Mouse (Mus musculus): ENCODE data around the gene Scaf11. TPM values are rescaled to one million over a fixed set of nuclear protein-coding genes. Genes with fewer than 3 reads are reported as not detected.

Gene Scaf11
- polyA plus RNA-seq, 1 experiment from 2014 or later, result 84.6 TPM

- peak; percentile 73; the same call in 1 of the 2 replicates for ATAC-seq (ENCODE audit: low FRiP score, low TSS enrichment)
- no peak overlapping the region for H3K4me3 ChIP-seq (ENCODE audit: low read length)
- H3K27ac ChIP-seq (ENCODE audit: low read length), result no peak overlapping the region
- H3K36me3 ChIP-seq (ENCODE audit: insufficient read depth, low read length), result no peaks in the 10 kb centered on the region
- H3K9me3 ChIP-seq (ENCODE audit: low read length), result no peaks in the 10 kb centered on the region
- WGBS, result 29% methylated on average over 20 of the region's 20 CpGs
- no peak overlapping the region for H3K9ac ChIP-seq (replicated peaks; ENCODE audit: low read length)
- peaks cover 8% of the 10 kb centered on the region for H3K4me1 ChIP-seq (ENCODE audit: insufficient read depth, low read length)
- H3K4me2 ChIP-seq (replicated peaks; ENCODE audit: low read depth, low read length), result peak overlapping the region; percentile 36
- no peaks in the 10 kb centered on the region for H3K27me3 ChIP-seq (ENCODE audit: insufficient read depth, low read length)
Measured at GRCm38 (mm10) chr15:96488941-96489786, 28.5 kb upstream of the Scaf11 start.

- Histone ChIP-seq H3K4me2 (replicated peaks; ENCODE audit: low read depth, low read length) (no peak overlapping the region), H3K4me3 (ENCODE audit: low read length) (no peak overlapping the region), H3K27ac (ENCODE audit: low read length) (no peak overlapping the region), H3K4me1 (ENCODE audit: insufficient read depth, low read length) (peaks cover 4% of the 10 kb centered on the region), H3K9ac (replicated peaks; ENCODE audit: low read length) (no peak overlapping the region), H3K9me3 (ENCODE audit: low read length) (no peaks in the 10 kb centered on the region), H3K36me3 (ENCODE audit: insufficient read depth, low read length) (no peaks in the 10 kb centered on the region), H3K27me3 (ENCODE audit: insufficient read depth, low read length) (no peaks in the 10 kb centered on the region)
- WGBS, result 71% methylated on average over 12 of the region's 12 CpGs
- ATAC-seq (ENCODE audit: low FRiP score, low TSS enrichment), result no peak
Measured at GRCm38 (mm10) chr15:96487066-96487698, 26.5 kb upstream of the Scaf11 start.

GRCm38 (mm10) chr15:96480822-96481221, 20.2 kb upstream of the Scaf11 start:
- H3K36me3 ChIP-seq (ENCODE audit: insufficient read depth, low read length), result no peaks in the 10 kb centered on the region
- H3K4me3 ChIP-seq (ENCODE audit: low read length), result no peak overlapping the region
- H3K27me3 ChIP-seq (ENCODE audit: insufficient read depth, low read length), result no peaks in the 10 kb centered on the region
- H3K4me2 ChIP-seq (replicated peaks; ENCODE audit: low read depth, low read length), result no peak overlapping the region
- 65% methylated on average over 3 of the region's 3 CpGs for WGBS
- ATAC-seq (ENCODE audit: low FRiP score, low TSS enrichment), result no peak
- H3K9me3 ChIP-seq (ENCODE audit: low read length), result no peaks in the 10 kb centered on the region
- H3K9ac ChIP-seq (replicated peaks; ENCODE audit: low read length), result no peak overlapping the region
- H3K4me1 ChIP-seq (ENCODE audit: insufficient read depth, low read length), result no peaks in the 10 kb centered on the region
- H3K27ac ChIP-seq (ENCODE audit: low read length), result no peak overlapping the region

- 0 out of 2 replicates have a peak, but pooled peaks cover 6% of the 10 kb centered on the region for H3K4me1 ChIP-seq (ENCODE audit: insufficient read depth, low read length)
- H3K4me2 ChIP-seq (replicated peaks; ENCODE audit: low read depth, low read length), result no peak overlapping the region
- no peaks in the 10 kb centered on the region for H3K36me3 ChIP-seq (ENCODE audit: insufficient read depth, low read length)
- no peaks in the 10 kb centered on the region for H3K27me3 ChIP-seq (ENCODE audit: insufficient read depth, low read length)
- H3K4me3 ChIP-seq (ENCODE audit: low read length), result no peak overlapping the region
- no peak overlapping the region for H3K27ac ChIP-seq (ENCODE audit: low read length)
- WGBS, result 86% methylated on average over 12 of the region's 12 CpGs
- no peaks in the 10 kb centered on the region for H3K9me3 ChIP-seq (ENCODE audit: low read length)
- no peak for ATAC-seq (ENCODE audit: low FRiP score, low TSS enrichment)
- H3K9ac ChIP-seq (replicated peaks; ENCODE audit: low read length), result no peak overlapping the region
Measured at GRCm38 (mm10) chr15:96478006-96478405, 17.4 kb upstream of the Scaf11 start.

GRCm38 (mm10) chr15:96476359-96476758, 15.7 kb upstream of the Scaf11 start:
- Histone ChIP-seq H3K4me3 (ENCODE audit: low read length) (no peak overlapping the region), H3K27ac (ENCODE audit: low read length) (no peak overlapping the region), H3K9ac (replicated peaks; ENCODE audit: low read length) (no peak overlapping the region), H3K4me1 (ENCODE audit: insufficient read depth, low read length) (0 out of 2 replicates have a peak, but pooled peaks cover 6% of the 10 kb centered on the region), H3K27me3 (ENCODE audit: insufficient read depth, low read length) (no peaks in the 10 kb centered on the region), H3K36me3 (ENCODE audit: insufficient read depth, low read length) (no peaks in the 10 kb centered on the region), H3K4me2 (replicated peaks; ENCODE audit: low read depth, low read length) (no peak overlapping the region), H3K9me3 (ENCODE audit: low read length) (no peaks in the 10 kb centered on the region)
- 11% methylated on average over 7 of the region's 7 CpGs for WGBS
- ATAC-seq (ENCODE audit: low FRiP score, low TSS enrichment), result peak; percentile 73; the same call in 1 of the 2 replicates

GRCm38 (mm10) chr15:96475571-96475972, 14.9 kb upstream of the Scaf11 start:
- H3K4me1 ChIP-seq (ENCODE audit: insufficient read depth, low read length), result 0 out of 2 replicates have a peak, but pooled peaks cover 6% of the 10 kb centered on the region
- ATAC-seq (ENCODE audit: low FRiP score, low TSS enrichment), result no peak
- no peak overlapping the region for H3K27ac ChIP-seq (ENCODE audit: low read length)
- H3K9ac ChIP-seq (replicated peaks; ENCODE audit: low read length), result no peak overlapping the region
- H3K4me3 ChIP-seq (ENCODE audit: low read length), result no peak overlapping the region
- 88% methylated on average over 7 of the region's 7 CpGs for WGBS
- H3K27me3 ChIP-seq (ENCODE audit: insufficient read depth, low read length), result no peaks in the 10 kb centered on the region
- H3K9me3 ChIP-seq (ENCODE audit: low read length), result no peaks in the 10 kb centered on the region
- no peak overlapping the region for H3K4me2 ChIP-seq (replicated peaks; ENCODE audit: low read depth, low read length)
- H3K36me3 ChIP-seq (ENCODE audit: insufficient read depth, low read length), result no peaks in the 10 kb centered on the region

GRCm38 (mm10) chr15:96474325-96474955, 13.8 kb upstream of the Scaf11 start:
- Histone ChIP-seq H3K9me3 (ENCODE audit: low read length) (no peaks in the 10 kb centered on the region), H3K27me3 (ENCODE audit: insufficient read depth, low read length) (no peaks in the 10 kb centered on the region), H3K9ac (replicated peaks; ENCODE audit: low read length) (0 out of 2 replicates have a peak overlapping the region, but pooled peaks have one; percentile 11), H3K36me3 (ENCODE audit: insufficient read depth, low read length) (no peaks in the 10 kb centered on the region), H3K27ac (ENCODE audit: low read length) (no peak overlapping the region), H3K4me1 (ENCODE audit: insufficient read depth, low read length) (0 out of 2 replicates have a peak, but pooled peaks cover 6% of the 10 kb centered on the region), H3K4me2 (replicated peaks; ENCODE audit: low read depth, low read length) (peak overlapping the region; percentile 13; the same call in 1 of the 2 replicates), H3K4me3 (ENCODE audit: low read length) (no peak overlapping the region)
- no peak for ATAC-seq (ENCODE audit: low FRiP score, low TSS enrichment)
- WGBS, result 59% methylated on average over 20 of the region's 20 CpGs

GRCm38 (mm10) chr15:96473920-96474319, 13.3 kb upstream of the Scaf11 start:
- Histone ChIP-seq H3K27me3 (ENCODE audit: insufficient read depth, low read length) (no peaks in the 10 kb centered on the region), H3K4me2 (replicated peaks; ENCODE audit: low read depth, low read length) (no peak overlapping the region), H3K9me3 (ENCODE audit: low read length) (no peaks in the 10 kb centered on the region), H3K4me3 (ENCODE audit: low read length) (no peak overlapping the region), H3K4me1 (ENCODE audit: insufficient read depth, low read length) (0 out of 2 replicates have a peak, but pooled peaks cover 6% of the 10 kb centered on the region), H3K9ac (replicated peaks; ENCODE audit: low read length) (no peak overlapping the region), H3K36me3 (ENCODE audit: insufficient read depth, low read length) (no peaks in the 10 kb centered on the region), H3K27ac (ENCODE audit: low read length) (no peak overlapping the region)
- 92% methylated on average over 15 of the region's 15 CpGs for WGBS
- no peak for ATAC-seq (ENCODE audit: low FRiP score, low TSS enrichment)

- WGBS, result 89% methylated on average over 2 of the region's 2 CpGs
- no peak overlapping the region for H3K4me2 ChIP-seq (replicated peaks; ENCODE audit: low read depth, low read length)
- no peaks in the 10 kb centered on the region for H3K9me3 ChIP-seq (ENCODE audit: low read length)
- no peaks in the 10 kb centered on the region for H3K4me1 ChIP-seq (ENCODE audit: insufficient read depth, low read length)
- H3K36me3 ChIP-seq (ENCODE audit: insufficient read depth, low read length), result no peaks in the 10 kb centered on the region
- no peaks in the 10 kb centered on the region for H3K27me3 ChIP-seq (ENCODE audit: insufficient read depth, low read length)
- H3K9ac ChIP-seq (replicated peaks; ENCODE audit: low read length), result no peak overlapping the region
- no peak overlapping the region for H3K4me3 ChIP-seq (ENCODE audit: low read length)
- ATAC-seq (ENCODE audit: low FRiP score, low TSS enrichment), result no peak
- H3K27ac ChIP-seq (ENCODE audit: low read length), result no peak overlapping the region
Measured at GRCm38 (mm10) chr15:96468316-96468715, 7.7 kb upstream of the Scaf11 start.
